Mouse (Mus musculus) CH12.LX (cell line): ENCODE measurements around the gene Lgals9.

Experiments
- CHD2 ChIP-seq: IDR thresholded peaks from 2 replicates; pipeline ENCODE4 v1.6.1; 2011; ENCODE audit warnings: low read length, improper control_type of control experiment
- TCF12 ChIP-seq: IDR thresholded peaks from 2 replicates; pipeline ENCODE4 v1.6.1; 2014; ENCODE audit warnings: low read depth, mild to moderate bottlenecking, inconsistent platforms, low read length, improper control_type of control experiment

GRCm38 (mm10) chr11:78982513-78983291 is 2.0 kb downstream of the Lgals9 start:
- TF ChIP-seq TCF12 (no peak), CHD2 (no peak)
